Mouse (Mus musculus) CH12.LX (cell line): ENCODE measurements around the gene Kmt5b. TPM values are rescaled to one million over a fixed set of nuclear protein-coding genes. Genes with fewer than 3 reads are reported as not detected.

Experiments
- DNase-seq: peaks from one replicate; pipeline ENCODE4 v3.0.0-alpha.2; 2013; ENCODE audit errors: extremely low read depth
- H3K27ac ChIP-seq: 2 replicates; pipeline ENCODE4 v1.5.1; 2012; ENCODE audit warnings: low read depth, mild to moderate bottlenecking, control low read depth, moderate library complexity; ENCODE audit not compliant: insufficient read depth
- H3K27me3 ChIP-seq: replicated peaks from 2 replicates; pipeline ENCODE3; 2012; ENCODE audit warnings: inconsistent platforms
- H3K36me3 ChIP-seq, 2 experiments: replicated peaks in 1 of 2; 2 replicates each; pipeline versions ENCODE3 to v1.6.1; 2012; ENCODE audit warnings: inconsistent platforms in 1 of 2, low read length in 1 of 2, mild to moderate bottlenecking in 1 of 2, mixed read lengths in 1 of 2, moderate library complexity in 1 of 2; ENCODE audit not compliant: control insufficient read depth in 1 of 2, insufficient read depth in 1 of 2
- H3K4me1 ChIP-seq, 2 experiments: 2 replicates each; pipeline ENCODE4 v1.6.1; 2012; ENCODE audit warnings: inconsistent platforms in 1 of 2, moderate library complexity in 1 of 2; ENCODE audit not compliant: insufficient read depth in 2 of 2, control insufficient read depth in 1 of 2
- H3K4me2 ChIP-seq: 2 replicates; pipeline ENCODE4 v1.6.1; 2012; ENCODE audit warnings: low read depth, mild to moderate bottlenecking, control low read depth; ENCODE audit not compliant: poor library complexity, insufficient read depth, severe bottlenecking
- H3K4me3 ChIP-seq, 3 experiments: fragments of 150-350 bp in 1 of 3; sonication (generic) in 1 of 3; replicated peaks in 1 of 3; 2 replicates each; pipeline versions ENCODE3 to v1.5.1; 2011 to 2012; ENCODE audit warnings: low read depth in 2 of 3, low read length in 2 of 3, mild to moderate bottlenecking in 2 of 3, moderate library complexity in 2 of 3, control low read depth in 1 of 3, improper control_type of control experiment in 1 of 3, inconsistent platforms in 1 of 3, mixed read lengths in 1 of 3; ENCODE audit not compliant: poor library complexity in 1 of 3
- H3K79me2 ChIP-seq: replicated peaks from 2 replicates; pipeline ENCODE4 v1.6.1; 2012; ENCODE audit warnings: mild to moderate bottlenecking, moderate library complexity; ENCODE audit not compliant: control insufficient read depth, poor library complexity, insufficient read depth, severe bottlenecking; ENCODE audit errors: extremely low read depth
- H3K9ac ChIP-seq: 2 replicates; pipeline ENCODE4 v1.6.1; 2012; ENCODE audit warnings: low read depth, mild to moderate bottlenecking, control low read depth, moderate library complexity; ENCODE audit not compliant: insufficient read depth
- H3K9me3 ChIP-seq: replicated peaks from 2 replicates; pipeline ENCODE3; 2012; ENCODE audit warnings: low read length, inconsistent platforms, mixed read lengths
- CTCF ChIP-seq, 2 experiments: IDR thresholded peaks in 1 of 2; conservative IDR thresholded peaks in 1 of 2; 2 replicates each; pipeline ENCODE4 v1.5.1; 2011 to 2012; ENCODE audit warnings: low read depth in 2 of 2, low read length in 2 of 2, improper control_type of control experiment in 1 of 2, inconsistent platforms in 1 of 2, mild to moderate bottlenecking in 1 of 2, moderate library complexity in 1 of 2
- E2F4 ChIP-seq: IDR thresholded peaks from 2 replicates; pipeline ENCODE4 v1.6.1; 2011; ENCODE audit warnings: low read depth, low read length, improper control_type of control experiment; ENCODE audit not compliant: insufficient replicate concordance
- ELF1 ChIP-seq: IDR thresholded peaks from 2 replicates; pipeline ENCODE4 v1.6.1; 2014; ENCODE audit warnings: low read depth, mild to moderate bottlenecking, inconsistent platforms, low read length, improper control_type of control experiment
- EP300 ChIP-seq: IDR thresholded peaks from 2 replicates; pipeline ENCODE4 v1.6.1; 2011; ENCODE audit warnings: low read length, improper control_type of control experiment
- ETS1 ChIP-seq: conservative IDR thresholded peaks from 2 replicates; pipeline ENCODE4 v1.6.1; 2012; ENCODE audit warnings: low read depth, mild to moderate bottlenecking, inconsistent platforms, low read length, improper control_type of control experiment, moderate library complexity
- GABPA ChIP-seq: IDR thresholded peaks from 2 replicates; pipeline ENCODE4 v1.6.1; 2012; ENCODE audit warnings: low read depth, low read length, improper control_type of control experiment, inconsistent platforms; ENCODE audit not compliant: insufficient replicate concordance
- JUND ChIP-seq: conservative IDR thresholded peaks from 2 replicates; pipeline ENCODE4 v1.6.1; 2011; ENCODE audit warnings: low read depth, low read length, improper control_type of control experiment
- KAT2A ChIP-seq: IDR thresholded peaks from 2 replicates; pipeline ENCODE4 v1.6.1; 2012; ENCODE audit warnings: low read length, improper control_type of control experiment, inconsistent platforms; ENCODE audit not compliant: insufficient replicate concordance
- MAZ ChIP-seq: IDR thresholded peaks from 2 replicates; pipeline ENCODE4 v1.6.1; 2012; ENCODE audit warnings: low read depth, mild to moderate bottlenecking, inconsistent platforms, low read length, improper control_type of control experiment, moderate library complexity
- MXI1 ChIP-seq: IDR thresholded peaks from 2 replicates; pipeline ENCODE4 v1.6.1; 2011; ENCODE audit warnings: mild to moderate bottlenecking, low read depth, low read length, improper control_type of control experiment
- NELFE ChIP-seq: IDR thresholded peaks from 2 replicates; pipeline ENCODE4 v1.6.1; 2011; ENCODE audit warnings: low read depth, low read length, improper control_type of control experiment
- NRF1 ChIP-seq: IDR thresholded peaks from 2 replicates; pipeline ENCODE4 v1.6.1; 2014; ENCODE audit warnings: low read depth, mild to moderate bottlenecking, inconsistent platforms, low read length, improper control_type of control experiment, moderate library complexity
- PAX5 ChIP-seq: IDR thresholded peaks from 2 replicates; pipeline ENCODE4 v1.6.1; 2012; ENCODE audit warnings: low read length, inconsistent platforms, mixed read lengths
- POLR2A ChIP-seq: IDR thresholded peaks from 2 replicates; pipeline ENCODE4 v1.6.1; 2011; ENCODE audit warnings: low read depth, mild to moderate bottlenecking, improper control_type of control experiment, low read length
- RAD21 ChIP-seq: IDR thresholded peaks from 2 replicates; pipeline ENCODE4 v1.6.1; 2011; ENCODE audit warnings: low read depth, mild to moderate bottlenecking, low read length, improper control_type of control experiment, moderate library complexity
- RCOR1 ChIP-seq: conservative IDR thresholded peaks from 2 replicates; pipeline ENCODE4 v1.6.1; 2012; ENCODE audit warnings: low read depth, mild to moderate bottlenecking, inconsistent platforms, low read length, improper control_type of control experiment
- SIN3A ChIP-seq: IDR thresholded peaks from 2 replicates; pipeline ENCODE4 v1.6.1; 2012; ENCODE audit warnings: low read length, improper control_type of control experiment, inconsistent platforms
- TBP ChIP-seq: conservative IDR thresholded peaks from 2 replicates; pipeline ENCODE4 v1.6.1; 2011; ENCODE audit warnings: low read depth, low read length, improper control_type of control experiment
- UBTF ChIP-seq: IDR thresholded peaks from 2 replicates; pipeline ENCODE4 v1.6.1; 2012; ENCODE audit warnings: low read depth, mild to moderate bottlenecking, inconsistent platforms, low read length, improper control_type of control experiment, moderate library complexity
- USF2 ChIP-seq: conservative IDR thresholded peaks from 2 replicates; pipeline ENCODE4 v1.6.1; 2011; ENCODE audit warnings: low read depth, low read length, improper control_type of control experiment
- ZC3H11A ChIP-seq: IDR thresholded peaks from 2 replicates; pipeline ENCODE4 v1.6.1; 2012; ENCODE audit warnings: low read depth, mild to moderate bottlenecking, inconsistent platforms, low read length, improper control_type of control experiment
- ZKSCAN1 ChIP-seq: IDR thresholded peaks from 2 replicates; pipeline ENCODE4 v1.6.1; 2012; ENCODE audit warnings: low read depth, inconsistent platforms, low read length, improper control_type of control experiment, borderline replicate concordance
- ZMIZ1 ChIP-seq: IDR thresholded peaks from 2 replicates; pipeline ENCODE4 v1.6.1; 2012; ENCODE audit warnings: low read depth, mild to moderate bottlenecking, inconsistent platforms, low read length, improper control_type of control experiment
- ZNF384 ChIP-seq: IDR thresholded peaks from 2 replicates; pipeline ENCODE4 v1.6.1; 2012; ENCODE audit warnings: low read depth, low read length, improper control_type of control experiment, inconsistent platforms
- dilution Hi-C: fragments of 300-500 bp; cut with MboI; formaldehyde crosslinking; loops from 2 replicates; pipeline ENCODE4 v1.14.3; 2020; ENCODE audit warnings: low sequenced_read_pairs; ENCODE audit not compliant: extremely low pct_unique_long_range_greater_than_20kb, extremely low pct_ligation_motif_present
- in situ Hi-C: fragments of 300-500 bp; cut with MboI; formaldehyde crosslinking; loops from 3 replicates; pipeline ENCODE4 v1.14.3; 2019; ENCODE audit warnings: low sequenced_read_pairs, low pct_ligation_motif_present, low pct_unique_long_range_greater_than_20kb, mixed read lengths
- polyA plus RNA-seq: library from polyadenylated mRNA; unstranded; fragments of >175 nt; gene quantifications from 2 replicates; pipeline ENCODE4 v1.2.1, GENCODE M21; 2012; ENCODE audit warnings: low read depth; ENCODE audit not compliant: insufficient read length
- total RNA-seq, 2 experiments: library from RNA; depleted of rRNA; stranded (reverse); fragments of 300-350 nt in 1 of 2; fragments of >200 nt in 1 of 2; gene quantifications; 2 replicates each; pipeline ENCODE4 v1.2.3; 2012 to 2014

Kmt5b gene
- total and polyA plus RNA-seq, 3 experiments, result 10.9 to 16.6 (median 13.9) TPM

GRCm38 (mm10) chr19:3743851-3744512 lies 23.2 kb upstream of the Kmt5b start:
- no peak for DNase-seq
- no peak overlapping the region for H3K27ac ChIP-seq
- no peak for TF ChIP-seq EP300
- TF ChIP-seq MXI1, result no peak
- no peak for TF ChIP-seq POLR2A
- no peak for TF ChIP-seq ZNF384
- no peak for TF ChIP-seq CTCF (conservative IDR thresholded peaks at IDR 0.05 in 1 of 2, IDR thresholded peaks at IDR 0.05 in 1 of 2; ENCODE audit: low read depth in 2 of 2, low read length in 2 of 2)
- TF ChIP-seq RCOR1, result no peak
- TF ChIP-seq MAZ, result no peak
- no peak for TF ChIP-seq NELFE
- no peak for TF ChIP-seq UBTF
- TF ChIP-seq E2F4, result no peak
- no peak for TF ChIP-seq USF2
- no peak for TF ChIP-seq ZKSCAN1
- no peak for TF ChIP-seq ZC3H11A
- TF ChIP-seq ZMIZ1, result no peak
- TF ChIP-seq NRF1, result no peak
- no peak for TF ChIP-seq PAX5
- no peak for TF ChIP-seq TBP
- TF ChIP-seq SIN3A, result no peak
- TF ChIP-seq RAD21, result no peak
- TF ChIP-seq GABPA, result no peak
- no peaks in the 10 kb centered on the region for H3K36me3 ChIP-seq
- in situ Hi-C loops, result no loop called here
- dilution Hi-C loops, result no loop called here
- no peak overlapping the region for H3K9ac ChIP-seq
- H3K9me3 ChIP-seq, result peaks cover 16% of the 10 kb centered on the region
- H3K4me3 ChIP-seq, result no peak overlapping the region
- H3K4me2 ChIP-seq, result no peak overlapping the region
- H3K27me3 ChIP-seq, result no peaks in the 10 kb centered on the region
- peaks cover 8 to 10% of the 10 kb centered on the region in 2 experiments; a peak in 3 of 4 replicates for H3K4me1 ChIP-seq
- H3K79me2 ChIP-seq, result no peaks in the 10 kb centered on the region

GRCm38 (mm10) chr19:3752621-3753239 lies 14.5 kb upstream of the Kmt5b start:
- DNase-seq, result no peak
- Histone ChIP-seq H3K9ac (no peak overlapping the region), H3K4me1 (peaks cover 0 to 2% of the 10 kb centered on the region in 2 experiments; a peak in 1 of 4 replicates), H3K9me3 (peaks cover 8% of the 10 kb centered on the region), H3K27me3 (no peaks in the 10 kb centered on the region), H3K4me3 (no peak overlapping the region), H3K27ac (no peak overlapping the region), H3K36me3 (no peaks in the 10 kb centered on the region), H3K4me2 (no peak overlapping the region), H3K79me2 (no peaks in the 10 kb centered on the region)
- in situ Hi-C loops (loop anchor here (5.0 kb wide), 1 partner anchor 35 kb away; no protein-coding TSS in a partner anchor), dilution Hi-C loops (no loop called here)
- TF ChIP-seq MXI1 (no peak), ZMIZ1 (no peak), TBP (no peak), ZNF384 (no peak), NELFE (no peak), ZKSCAN1 (no peak), KAT2A (no peak), ETS1 (no peak), JUND (no peak), ELF1 (no peak), EP300 (no peak), E2F4 (no peak)
